ENCODE assay signal across 19 mouse cellular contexts in the genomic region with DNA sequence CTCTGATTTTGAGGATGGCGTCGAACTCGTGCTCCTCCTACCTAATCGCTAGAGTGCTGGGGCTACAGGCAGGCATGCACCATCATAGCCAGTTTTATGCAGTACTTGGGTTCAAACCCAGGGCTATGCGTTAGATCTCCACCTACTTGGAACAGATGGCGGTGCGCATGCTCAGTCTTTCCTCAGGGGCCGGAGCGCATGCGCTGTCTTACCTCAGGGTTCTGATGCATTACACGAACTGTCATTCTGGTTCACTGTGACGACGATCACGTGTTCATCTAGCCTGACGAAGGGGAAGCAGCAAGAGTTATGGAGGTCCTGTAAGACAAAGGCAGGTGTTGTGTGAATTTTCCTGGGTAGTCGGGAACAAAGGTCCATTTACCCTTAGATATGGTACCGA. TPM values are rescaled to one million over a fixed set of nuclear protein-coding genes. Genes with fewer than 3 reads are reported as not detected.
DNase-seq lines count a peak whose midpoint lies in the region; ATAC-seq and TF ChIP-seq lines count a peak whose summit lies in the region.
"Had no signal": no experiment of that assay in that cellular context is flagged by ENCODE, and none has a peak within 500 bp of the region (broad histone marks: within the 10 kb centered on the region; RNA-seq: fewer than 3 reads in every experiment).

No protein-coding gene starts in this region.

- no peak overlapping the region for H3K9ac ChIP-seq in midbrain, embryonic 11.5 days (ENCODE audit: low read length)
- H3K9ac ChIP-seq in midbrain, embryonic 13.5 days (replicated peaks) = no peak overlapping the region
- no peak overlapping the region for H3K9ac ChIP-seq in forebrain, embryonic 11.5 days (ENCODE audit: low read length)
- H3K9ac ChIP-seq: embryonic facial prominence, embryonic 12.5 days; forebrain, embryonic 12.5 days had no signal

- peaks cover 4% of the 10 kb centered on the region; the same call in 1 of the 2 replicates for H3K4me1 ChIP-seq in midbrain, embryonic 11.5 days (ENCODE audit: control insufficient read depth, insufficient read depth, low read length)
- peaks cover 24% of the 10 kb centered on the region for H3K4me1 ChIP-seq in midbrain, embryonic 13.5 days (replicated peaks)
- peaks cover 7% of the 10 kb centered on the region for H3K4me1 ChIP-seq in testis, adult 2 months (ENCODE audit: control insufficient read depth, insufficient read depth, low read length)
- H3K4me1 ChIP-seq in forebrain, embryonic 11.5 days (replicated peaks; ENCODE audit: control insufficient read depth, insufficient read depth, low read length) = peaks cover 1% of the 10 kb centered on the region; the same call in 1 of the 2 replicates

- no peak for ATAC-seq in midbrain, embryonic 11.5 days (ENCODE audit: low FRiP score)
- ATAC-seq in midbrain, embryonic 13.5 days = no peak
- ATAC-seq in forebrain, embryonic 11.5 days (replicated peaks; ENCODE audit: low FRiP score) = no peak
- ATAC-seq: activated CD4-positive, CD25-positive, alpha-beta regulatory T cell, adult 4 months; forebrain, embryonic 14.5 days had no signal

- 91% methylated on average over 17 of the region's 17 CpGs for WGBS in midbrain, embryonic 11.5 days
- WGBS in midbrain, embryonic 13.5 days = 95% methylated on average over 17 of the region's 17 CpGs
- 96% methylated on average over 17 of the region's 17 CpGs for WGBS in forebrain, embryonic 11.5 days

- TF ChIP-seq CTCF in testis, adult 2 months (IDR thresholded peaks at IDR 0.05; ENCODE audit: control insufficient read depth, insufficient read depth, insufficient replicate concordance, low read depth, low read length) = no peak

- no peak overlapping the region for H3K4me3 ChIP-seq in midbrain, embryonic 11.5 days (ENCODE audit: low read depth, low read length)
- no peak overlapping the region for H3K4me3 ChIP-seq in midbrain, embryonic 13.5 days (replicated peaks)
- H3K4me3 ChIP-seq in testis, adult 2 months (ENCODE audit: control insufficient read depth, low read depth, low read length) = peak overlapping the region; percentile 42
- no peak overlapping the region for H3K4me3 ChIP-seq in forebrain, embryonic 11.5 days (ENCODE audit: low read depth, low read length)
- H3K4me3 ChIP-seq: embryonic facial prominence, embryonic 10.5 days; embryonic facial prominence, embryonic 12.5 days; forebrain, embryonic 12.5 days had no signal

- no peaks in the 10 kb centered on the region for H3K9me3 ChIP-seq in midbrain, embryonic 11.5 days (ENCODE audit: control insufficient read depth, low read length)
- H3K9me3 ChIP-seq in midbrain, embryonic 13.5 days = no peaks in the 10 kb centered on the region
- no peaks in the 10 kb centered on the region for H3K9me3 ChIP-seq in forebrain, embryonic 11.5 days (ENCODE audit: control insufficient read depth, low read length)
- H3K9me3 ChIP-seq: embryonic facial prominence, embryonic 10.5 days; embryonic facial prominence, embryonic 12.5 days; forebrain, embryonic 12.5 days had no signal

- no peak overlapping the region for H3K4me2 ChIP-seq in midbrain, embryonic 11.5 days
- H3K4me2 ChIP-seq in midbrain, embryonic 13.5 days (replicated peaks) = no peak overlapping the region
- H3K4me2 ChIP-seq in forebrain, embryonic 11.5 days (ENCODE audit: low read depth, low read length, severe bottlenecking) = no peak overlapping the region
- H3K4me2 ChIP-seq: embryonic facial prominence, embryonic 12.5 days; forebrain, embryonic 12.5 days had no signal

- no peak for TF ChIP-seq POLR2A in testis, adult 2 months (IDR thresholded peaks at IDR 0.05; ENCODE audit: control insufficient read depth, low read depth, low read length)

- no peaks in the 10 kb centered on the region for H3K27me3 ChIP-seq in midbrain, embryonic 11.5 days (ENCODE audit: control insufficient read depth, insufficient read depth, low read length)
- no peaks in the 10 kb centered on the region; the same call in 1 of the 2 replicates for H3K27me3 ChIP-seq in midbrain, embryonic 13.5 days
- no peaks in the 10 kb centered on the region for H3K27me3 ChIP-seq in testis, adult 2 months (ENCODE audit: control insufficient read depth, insufficient read depth, low read length)
- no peaks in the 10 kb centered on the region; the same call in 1 of the 2 replicates for H3K27me3 ChIP-seq in forebrain, embryonic 11.5 days (ENCODE audit: control insufficient read depth, insufficient read depth, low read length)
- H3K27me3 ChIP-seq: embryonic facial prominence, embryonic 12.5 days had no signal

- H3K27ac ChIP-seq in midbrain, embryonic 11.5 days (ENCODE audit: low read depth, low read length) = no peak overlapping the region
- H3K27ac ChIP-seq in midbrain, embryonic 13.5 days = no peak overlapping the region
- H3K27ac ChIP-seq in testis, adult 2 months (ENCODE audit: control insufficient read depth, insufficient read depth, low read depth, low read length) = no peak overlapping the region
- H3K27ac ChIP-seq in forebrain, embryonic 11.5 days (ENCODE audit: low read depth, low read length) = no peak overlapping the region
- H3K27ac ChIP-seq: embryonic facial prominence, embryonic 10.5 days; embryonic facial prominence, embryonic 12.5 days; forebrain, embryonic 12.5 days had no signal

- DNase-seq in midbrain, embryonic 11.5 days (ENCODE audit: low spot score, missing footprints) = peak; percentile 33
- DNase-seq in testis, postnatal 10 days (ENCODE audit: low spot score) = no peak
- peak; percentile 63 for DNase-seq in testis, postnatal 14 days (ENCODE audit: low spot score)
- no peak for DNase-seq in forebrain, embryonic 11.5 days (ENCODE audit: low spot score)
- DNase-seq: adrenal gland, adult 8-10 months; adrenal gland, postnatal 14 days; adrenal gland, postnatal 36 days; cerebellum, adult 11-12 months; cerebellum, adult 2 months; cerebellum, adult 9-10 months; cerebellum, postnatal 10 days; cerebellum, postnatal 25 days had no signal

- no peaks in the 10 kb centered on the region for H3K36me3 ChIP-seq in midbrain, embryonic 11.5 days (ENCODE audit: control insufficient read depth, insufficient read depth, low read length)
- no peaks in the 10 kb centered on the region for H3K36me3 ChIP-seq in midbrain, embryonic 13.5 days
- no peaks in the 10 kb centered on the region for H3K36me3 ChIP-seq in testis, adult 2 months (ENCODE audit: control insufficient read depth, insufficient read depth, low read length)
- H3K36me3 ChIP-seq in forebrain, embryonic 11.5 days (ENCODE audit: control insufficient read depth, insufficient read depth, low read length) = no peaks in the 10 kb centered on the region
- H3K36me3 ChIP-seq: embryonic facial prominence, embryonic 10.5 days; embryonic facial prominence, embryonic 12.5 days; forebrain, embryonic 12.5 days had no signal

RNA-seq across cellular contexts. Expression of gene Trim62, which starts 9.3 kb away (rescaled TPM):
- polyA plus RNA-seq in midbrain, embryonic 11.5 days (2014; fragmentation: Nextera tagmentation; extraction: Ambion mirVana) = 8.3 and 10.3 TPM in 2 replicates
- polyA plus RNA-seq in midbrain, embryonic 13.5 days (2015; fragmentation: Nextera tagmentation; extraction: Ambion mirVana) = 11.3 and 15.9 TPM in 2 replicates
- polyA plus RNA-seq in testis, adult 2 months (2012; rRNA removed) = 5.8 and 6.6 TPM in 2 replicates
- polyA plus RNA-seq in forebrain, embryonic 11.5 days (2014; fragmentation: Nextera tagmentation; extraction: Ambion mirVana) = 9.4 and 11.0 TPM in 2 replicates

Comparison
In these comparisons a context has a peak if more than half of its experiments do, and no peak if none do; other contexts are left out.
1. DNase-seq: peak in midbrain, embryonic 11.5 days (single experiment) and testis, postnatal 14 days (single experiment); none in testis, postnatal 10 days (single experiment) and forebrain, embryonic 11.5 days (single experiment).